Mouse (Mus musculus) lung, postnatal 0 days (tissue): ENCODE data around the gene Gm42742. TPM values are rescaled to one million over a fixed set of nuclear protein-coding genes. Genes with fewer than 3 reads are reported as not detected.

ENCODE experiments used
- ATAC-seq: fragments of 200-750 bp; cut with Nextera tagmentation; 2 replicates; pipeline ENCODE4 v1.8.0; 2017; ENCODE audit warnings: moderate library complexity
- DNase-seq: peaks from one replicate; pipeline ENCODE4 v3.0.0-alpha.2; 2016; ENCODE audit warnings: low spot score
- H3K27ac ChIP-seq: fragments of 300-500 bp; sonication (generic); 2 replicates; pipeline ENCODE4 v1.5.1; 2014; ENCODE audit warnings: antibody characterized with exemption, mild to moderate bottlenecking, low read length, mixed read lengths
- H3K27me3 ChIP-seq: fragments of 300-500 bp; sonication (generic); replicated peaks from 2 replicates; pipeline ENCODE4 v1.6.1; 2014; ENCODE audit warnings: low read length, mixed read lengths; ENCODE audit not compliant: insufficient read depth
- H3K36me3 ChIP-seq: fragments of 300-500 bp; sonication (generic); 2 replicates; pipeline ENCODE4 v1.6.1; 2014; ENCODE audit warnings: low read length, mixed read lengths; ENCODE audit not compliant: insufficient read depth
- H3K4me1 ChIP-seq: fragments of 300-500 bp; sonication (generic); 2 replicates; pipeline ENCODE4 v1.6.1; 2014; ENCODE audit warnings: antibody characterized with exemption, low read depth, low read length, mixed read lengths; ENCODE audit not compliant: insufficient read depth
- H3K4me2 ChIP-seq: fragments of 300-500 bp; sonication (generic); replicated peaks from 2 replicates; pipeline ENCODE4 v1.6.1; 2014; ENCODE audit warnings: low read depth, mild to moderate bottlenecking, low read length, moderate library complexity, mixed read lengths
- H3K4me3 ChIP-seq: fragments of 300-500 bp; sonication (generic); 2 replicates; pipeline ENCODE4 v1.5.1; 2014; ENCODE audit warnings: low read depth, low read length
- H3K9ac ChIP-seq: fragments of 300-500 bp; sonication (generic); replicated peaks from 2 replicates; pipeline ENCODE4 v1.6.1; 2014; ENCODE audit warnings: low read depth, mild to moderate bottlenecking
- H3K9me3 ChIP-seq: fragments of 300-500 bp; sonication (generic); 2 replicates; pipeline ENCODE4 v1.6.1; 2016; ENCODE audit warnings: low read length, mixed read lengths
- CTCF ChIP-seq: IDR thresholded peaks from 2 replicates; pipeline ENCODE4 v1.5.1; 2016; ENCODE audit warnings: antibody characterized with exemption, mild to moderate bottlenecking
- EP300 ChIP-seq: IDR thresholded peaks from 2 replicates; pipeline ENCODE4 v1.6.1; 2016; ENCODE audit warnings: antibody characterized with exemption, mild to moderate bottlenecking, control low read depth
- WGBS: fragments of 180-500 bp; shearing (Covaris S2); extraction: QIAGEN DNeasy Blood & Tissue Kit; methylation state at CpG from one replicate; pipeline ENCODE4 v1.1.7; 2014; 5-methylcytosine and 5-hydroxymethylcytosine counted together
- polyA plus RNA-seq: library from polyadenylated mRNA; unstranded; fragments of >200 nt; fragmentation: Nextera tagmentation; extraction: Ambion mirVana; gene quantifications from 2 replicates; pipeline ENCODE4 v1.2.1, GENCODE M21; 2015

Gene Gm42742
- polyA plus RNA-seq, 1 experiment from 2014 or later, result 29.3 TPM

DNA sequence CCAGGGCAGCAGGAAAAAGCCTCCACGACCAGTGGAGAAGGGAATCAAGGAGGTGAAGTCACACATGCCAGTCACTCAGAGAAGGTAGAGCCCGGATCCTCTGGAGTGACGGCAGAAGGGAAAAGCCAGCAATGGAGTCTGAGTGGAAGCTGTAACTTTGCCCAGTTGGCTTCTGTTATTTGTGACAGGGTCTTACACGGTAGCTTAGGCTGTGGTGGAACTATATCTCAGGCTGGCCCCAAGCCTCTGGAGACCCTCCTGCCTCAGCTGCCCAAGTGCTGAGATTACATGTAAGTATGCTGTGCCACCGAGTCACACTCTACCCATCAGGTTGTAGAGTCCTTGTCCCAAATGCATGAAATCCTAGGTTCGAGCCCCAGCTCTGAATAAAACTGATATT is 7.5 kb downstream of the Gm42742 start:
- ATAC-seq (no peak), DNase-seq (no peak)
- Histone ChIP-seq H3K9ac (no peak overlapping the region), H3K36me3 (no peaks in the 10 kb centered on the region), H3K9me3 (no peaks in the 10 kb centered on the region), H3K4me1 (peaks cover 4% of the 10 kb centered on the region; the same call in 1 of the 2 replicates), H3K4me2 (peak overlapping the region; percentile 73), H3K27me3 (no peaks in the 10 kb centered on the region), H3K27ac (no peak overlapping the region), H3K4me3 (no peak overlapping the region)
- no peak for TF ChIP-seq CTCF
- WGBS, result 91% methylated on average over 6 of the region's 6 CpGs

DNA sequence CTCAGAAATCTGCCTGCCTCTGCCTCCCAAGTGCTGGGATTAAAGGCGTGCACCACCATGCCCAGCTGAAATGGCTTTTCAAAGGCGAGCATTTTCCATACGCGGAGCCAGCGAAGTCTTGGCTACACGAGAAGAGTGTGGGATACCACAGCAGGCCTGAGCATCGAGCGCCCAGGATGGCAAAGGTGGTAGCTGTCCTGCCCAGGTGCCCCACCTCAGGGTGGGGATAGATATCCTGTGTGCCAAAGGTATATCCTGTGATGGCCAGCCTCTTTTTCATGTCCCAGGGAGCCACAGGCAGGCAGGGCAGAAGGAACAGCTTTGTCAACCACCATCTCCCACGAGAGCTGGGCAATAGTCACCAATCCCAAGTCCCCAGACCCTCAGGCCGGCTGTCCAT is 8.1 kb downstream of the Gm42742 start:
- H3K9me3 ChIP-seq, result no peaks in the 10 kb centered on the region
- TF ChIP-seq CTCF, result no peak
- no peak for TF ChIP-seq EP300
- no peaks in the 10 kb centered on the region for H3K27me3 ChIP-seq
- 93% methylated on average over 10 of the region's 10 CpGs for WGBS
- ATAC-seq, result no peak
- peaks cover 4% of the 10 kb centered on the region; the same call in 1 of the 2 replicates for H3K4me1 ChIP-seq
- H3K36me3 ChIP-seq, result no peaks in the 10 kb centered on the region
- no peak overlapping the region for H3K4me2 ChIP-seq
- no peak overlapping the region for H3K9ac ChIP-seq
- no peak overlapping the region for H3K4me3 ChIP-seq
- DNase-seq, result no peak
- H3K27ac ChIP-seq, result no peak overlapping the region

DNA sequence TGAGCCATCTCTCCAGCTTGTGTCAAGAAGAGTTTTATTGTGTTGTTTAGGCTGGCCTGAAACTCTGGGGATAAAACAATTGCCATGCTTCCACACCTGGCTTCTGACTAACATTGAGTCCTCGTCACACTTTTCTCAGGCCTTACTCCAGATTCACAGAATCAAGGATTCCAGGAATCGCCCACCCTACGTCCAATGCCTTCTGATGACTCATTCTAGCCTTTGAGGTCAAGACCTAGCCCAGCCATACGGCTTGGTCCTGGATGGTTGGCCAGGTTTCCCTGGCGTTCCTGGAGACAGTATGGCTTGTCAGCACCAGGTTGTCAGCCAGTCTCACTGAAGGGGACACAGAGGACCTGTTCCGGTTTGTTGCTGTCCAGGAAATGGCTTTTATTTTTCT is 8.5 kb downstream of the Gm42742 start:
- H3K9ac ChIP-seq, result no peak overlapping the region
- no peak for DNase-seq
- H3K4me3 ChIP-seq, result no peak overlapping the region
- ATAC-seq, result no peak
- TF ChIP-seq CTCF, result no peak
- TF ChIP-seq EP300, result no peak
- no peaks in the 10 kb centered on the region for H3K9me3 ChIP-seq
- H3K36me3 ChIP-seq, result no peaks in the 10 kb centered on the region
- peaks cover 4% of the 10 kb centered on the region; the same call in 1 of the 2 replicates for H3K4me1 ChIP-seq
- H3K27me3 ChIP-seq, result no peaks in the 10 kb centered on the region
- H3K4me2 ChIP-seq, result no peak overlapping the region
- 75% methylated on average over 6 of the region's 6 CpGs for WGBS
- H3K27ac ChIP-seq, result no peak overlapping the region

DNA sequence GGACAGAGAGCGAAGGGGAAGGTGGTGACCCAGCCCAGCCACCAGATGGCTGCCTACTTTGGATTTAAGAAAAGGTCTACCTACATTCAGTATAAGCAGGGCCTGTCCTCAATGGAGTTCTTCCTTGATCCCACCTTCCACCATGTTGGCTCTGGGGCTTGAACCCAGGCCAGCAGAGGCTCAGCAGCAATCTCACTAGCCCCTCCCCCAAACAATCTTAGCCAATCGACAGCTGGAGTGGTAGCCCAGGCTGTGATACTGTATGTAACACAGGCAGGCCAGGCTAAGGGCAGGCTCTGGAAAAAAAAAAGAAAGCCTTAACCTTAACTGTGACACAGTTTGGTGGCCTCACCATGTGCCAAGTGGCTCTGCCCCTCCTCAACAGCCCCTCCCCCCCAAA is 9.2 kb downstream of the Gm42742 start:
- H3K4me1 ChIP-seq, result peaks cover 4% of the 10 kb centered on the region; the same call in 1 of the 2 replicates
- no peak for DNase-seq
- H3K36me3 ChIP-seq, result no peaks in the 10 kb centered on the region
- no peak overlapping the region for H3K27ac ChIP-seq
- ATAC-seq, result no peak
- no peak overlapping the region for H3K9ac ChIP-seq
- H3K4me3 ChIP-seq, result no peak overlapping the region
- no peaks in the 10 kb centered on the region for H3K9me3 ChIP-seq
- WGBS, result 60% methylated on average over 2 of the region's 2 CpGs
- no peak for TF ChIP-seq EP300
- TF ChIP-seq CTCF, result no peak
- no peak overlapping the region for H3K4me2 ChIP-seq
- H3K27me3 ChIP-seq, result no peaks in the 10 kb centered on the region

DNA sequence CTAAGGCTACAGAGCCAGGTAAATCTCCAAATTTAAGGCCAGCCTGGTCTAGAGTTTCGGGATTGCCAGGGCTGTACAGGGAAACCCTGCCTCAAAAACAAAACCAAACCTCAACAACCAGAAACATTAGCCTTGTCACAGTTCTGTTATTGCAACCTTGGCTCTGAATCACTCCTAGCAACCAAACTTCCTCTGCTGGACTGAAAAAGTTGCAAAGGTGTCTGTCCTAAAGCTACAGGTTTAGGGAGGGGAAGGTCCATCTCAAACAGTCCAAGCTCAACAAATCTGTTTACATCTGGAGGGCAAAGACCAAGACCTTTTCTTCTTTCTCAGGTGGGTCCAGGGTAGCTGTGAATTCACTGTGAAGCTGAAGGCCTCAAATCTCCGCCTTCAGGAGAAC is 9.8 kb downstream of the Gm42742 start:
- TF ChIP-seq CTCF, result no peak
- no peak for TF ChIP-seq EP300
- 85% methylated on average over 2 of the region's 2 CpGs for WGBS
- H3K27me3 ChIP-seq, result no peaks in the 10 kb centered on the region
- no peaks in the 10 kb centered on the region for H3K9me3 ChIP-seq
- H3K4me2 ChIP-seq, result no peak overlapping the region
- peaks cover 4% of the 10 kb centered on the region; the same call in 1 of the 2 replicates for H3K4me1 ChIP-seq
- no peak for ATAC-seq
- DNase-seq, result no peak
- H3K4me3 ChIP-seq, result no peak overlapping the region
- no peaks in the 10 kb centered on the region for H3K36me3 ChIP-seq
- H3K9ac ChIP-seq, result no peak overlapping the region
- H3K27ac ChIP-seq, result no peak overlapping the region

DNA sequence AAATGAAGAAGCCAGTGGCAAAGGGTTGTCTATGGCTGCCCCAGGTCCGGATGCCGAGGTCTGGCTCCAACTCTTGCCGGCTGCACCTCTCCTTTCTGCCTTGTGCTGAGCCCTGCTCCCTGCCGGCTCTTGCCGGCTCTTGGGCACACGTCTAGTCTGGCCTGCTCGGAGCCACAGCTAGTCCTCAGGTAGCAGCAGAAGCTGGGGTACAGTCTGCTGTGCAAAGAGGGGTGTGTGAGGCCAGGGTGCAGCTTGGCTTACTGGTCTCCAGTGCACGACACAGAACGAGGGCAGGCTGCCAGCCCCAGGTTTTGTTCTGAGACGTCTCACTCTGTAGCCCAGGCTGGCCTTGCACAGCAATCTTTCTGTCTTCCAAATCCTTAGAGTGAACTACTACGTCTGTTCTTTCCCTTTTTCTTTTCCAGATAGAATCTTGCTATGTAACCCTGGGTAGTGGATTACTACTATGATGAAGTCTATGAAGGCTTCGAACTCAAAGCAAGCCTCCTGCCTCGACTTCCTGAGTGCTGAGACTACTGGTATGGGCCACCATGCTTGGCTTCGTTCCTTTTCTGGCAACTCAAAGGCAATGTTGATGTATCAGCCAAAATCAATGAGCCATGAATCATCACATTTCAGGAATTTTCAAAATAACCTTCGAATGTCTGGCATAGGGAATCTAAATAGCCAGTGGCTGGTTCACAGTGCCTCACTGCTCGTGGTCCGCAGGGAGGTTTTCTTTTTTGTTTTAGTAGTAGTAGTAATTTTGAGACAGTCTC is 11.4 kb downstream of the Gm42742 start:
- H3K4me2 ChIP-seq, result no peak overlapping the region
- WGBS, result 76% methylated on average over 17 of the region's 17 CpGs
- H3K36me3 ChIP-seq, result no peaks in the 10 kb centered on the region
- no peak for DNase-seq
- no peaks in the 10 kb centered on the region for H3K9me3 ChIP-seq
- TF ChIP-seq EP300 (no peak), CTCF (no peak)
- H3K4me3 ChIP-seq, result no peak overlapping the region
- H3K27me3 ChIP-seq, result no peaks in the 10 kb centered on the region
- ATAC-seq, result no peak
- peak overlapping the region; percentile 86 for H3K27ac ChIP-seq
- H3K9ac ChIP-seq, result no peak overlapping the region
- H3K4me1 ChIP-seq, result no peaks in the 10 kb centered on the region; the same call in 1 of the 2 replicates
